Mouse (Mus musculus): ENCODE measurements at regions not wholly inside any gene's neighbourhood (a gene's known extent, or its start where the extent isn't known, plus 50 kb on each side); places are given as distances from the start of the nearest gene placed in this dataset.

DNA sequence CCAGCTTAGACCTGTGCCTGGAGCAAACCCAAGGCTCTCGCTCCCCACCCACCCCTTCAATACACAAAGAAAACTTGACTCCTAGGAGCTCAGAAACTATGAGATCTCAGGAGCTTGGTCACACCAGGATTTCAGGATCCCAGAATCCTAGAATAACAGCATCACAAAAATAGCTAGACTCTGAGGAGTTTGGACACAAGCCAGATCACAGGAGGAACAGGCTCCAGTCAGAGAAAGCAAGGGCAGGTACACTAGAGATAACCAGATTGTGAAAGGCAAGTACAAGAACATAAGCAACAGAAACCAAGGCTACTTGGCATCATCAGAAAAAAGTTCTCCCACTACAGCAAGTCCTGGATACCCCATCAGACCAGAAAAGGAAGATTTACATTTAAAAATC, 221.5 kb downstream of the Epha7 start:
- ATAC-seq (replicated peaks; ENCODE audit: low FRiP score, poor library complexity, severe bottlenecking): no peak

DNA sequence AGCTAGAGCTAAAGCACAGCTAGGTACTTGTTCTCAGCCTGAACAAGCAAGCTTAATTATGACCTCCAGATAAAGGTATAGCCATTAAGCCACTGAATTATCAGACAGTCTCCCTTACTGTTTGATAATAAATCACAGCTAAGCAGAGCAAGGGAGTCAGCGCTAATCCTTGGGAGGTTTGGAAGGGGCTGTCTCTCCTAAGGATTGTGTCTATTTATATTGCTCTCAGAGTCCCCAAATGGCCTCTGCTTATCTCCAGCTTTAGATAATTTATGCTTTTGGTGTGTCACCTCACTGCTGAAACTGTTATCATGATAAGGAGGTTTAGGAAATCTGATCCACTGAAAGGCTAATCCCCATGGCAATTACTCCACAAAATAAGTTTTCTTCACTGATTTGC, 227.1 kb downstream of the Epha7 start:
- ATAC-seq (replicated peaks; ENCODE audit: low FRiP score, poor library complexity, severe bottlenecking): no peak

DNA sequence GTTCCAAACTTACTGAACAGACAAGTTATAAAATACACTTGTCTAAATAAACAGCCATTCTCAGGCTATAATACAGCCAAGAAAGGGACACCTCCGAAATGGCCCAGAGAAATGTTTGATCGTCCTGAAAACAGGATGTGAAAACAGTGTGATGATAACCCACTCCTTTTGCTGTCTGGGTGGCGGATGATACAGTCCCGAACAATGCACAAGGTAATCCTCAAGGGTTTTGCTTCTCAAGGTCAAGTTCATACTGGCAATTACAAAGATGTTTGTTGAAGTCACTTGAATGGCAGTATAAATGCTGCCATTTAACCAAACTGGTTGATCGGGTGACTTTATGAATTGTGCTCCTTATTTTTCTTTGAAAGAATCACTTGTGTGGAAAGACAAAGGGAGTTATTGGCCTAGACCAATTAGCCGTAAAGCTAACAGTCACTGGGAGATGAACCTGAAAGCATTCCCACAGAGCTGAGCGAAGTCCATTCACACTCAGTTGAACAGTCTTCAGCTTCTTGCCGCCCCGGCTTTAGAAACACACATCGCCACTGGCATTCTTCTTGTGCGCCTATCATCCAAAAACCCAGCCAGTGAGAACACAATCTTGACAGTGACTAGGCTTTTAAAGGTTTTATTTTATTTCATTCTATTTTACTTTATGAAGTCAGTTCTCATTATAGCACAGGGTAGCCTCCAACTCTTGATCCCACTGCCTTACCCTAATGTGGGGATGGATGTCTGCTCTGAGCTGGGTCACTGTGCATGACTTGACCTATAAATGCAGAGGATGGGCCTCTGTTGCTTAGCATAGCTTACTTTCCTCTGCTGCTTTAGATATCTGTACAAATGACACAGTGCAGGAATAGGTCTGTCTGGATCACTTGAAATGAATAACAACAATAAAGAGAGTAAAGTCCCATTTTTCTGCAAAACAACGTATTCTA, 256.0 kb downstream of the Epha7 start:
- no peak for ATAC-seq (replicated peaks; ENCODE audit: low FRiP score, poor library complexity, severe bottlenecking)

DNA sequence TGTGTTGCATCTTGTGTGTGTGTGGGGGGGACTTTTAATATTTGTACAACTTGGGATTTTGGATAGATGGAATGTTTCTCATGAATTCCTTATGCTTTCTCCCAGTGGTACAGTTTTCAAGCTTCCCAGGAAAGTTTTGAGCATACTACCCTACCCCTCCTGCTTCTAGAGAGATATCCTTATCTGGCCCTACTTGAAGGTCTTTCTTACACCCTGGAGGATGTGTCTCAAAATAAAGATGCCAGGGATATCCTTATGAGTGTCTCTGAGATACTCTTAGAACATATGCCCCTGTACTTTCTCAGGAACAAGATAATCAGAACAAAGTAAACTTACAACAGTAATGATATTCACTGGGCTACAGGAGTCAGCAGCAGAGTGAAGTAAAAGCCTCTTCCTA, 261.3 kb downstream of the Epha7 start:
- no peak for ATAC-seq (replicated peaks; ENCODE audit: low FRiP score, poor library complexity, severe bottlenecking)

DNA sequence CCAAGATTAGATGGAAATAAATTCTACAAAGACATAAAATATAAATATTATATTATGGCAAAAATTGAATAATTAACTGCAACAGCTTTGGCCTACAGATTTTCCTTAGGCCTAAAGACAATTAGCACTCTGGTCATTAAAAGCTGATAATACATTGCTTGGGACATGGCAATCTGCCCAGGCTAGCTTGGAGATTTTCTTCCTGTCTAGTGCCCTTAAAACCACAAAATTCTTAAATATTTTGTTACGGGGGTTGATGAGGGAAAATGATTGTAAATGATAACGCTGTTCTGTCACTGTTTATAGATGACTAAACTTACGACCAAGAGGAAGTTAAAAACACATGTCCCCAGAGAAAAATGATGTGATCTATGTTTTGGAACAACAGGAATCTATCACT, 261.9 kb downstream of the Epha7 start:
- no peak for ATAC-seq (replicated peaks; ENCODE audit: low FRiP score, poor library complexity, severe bottlenecking)

DNA sequence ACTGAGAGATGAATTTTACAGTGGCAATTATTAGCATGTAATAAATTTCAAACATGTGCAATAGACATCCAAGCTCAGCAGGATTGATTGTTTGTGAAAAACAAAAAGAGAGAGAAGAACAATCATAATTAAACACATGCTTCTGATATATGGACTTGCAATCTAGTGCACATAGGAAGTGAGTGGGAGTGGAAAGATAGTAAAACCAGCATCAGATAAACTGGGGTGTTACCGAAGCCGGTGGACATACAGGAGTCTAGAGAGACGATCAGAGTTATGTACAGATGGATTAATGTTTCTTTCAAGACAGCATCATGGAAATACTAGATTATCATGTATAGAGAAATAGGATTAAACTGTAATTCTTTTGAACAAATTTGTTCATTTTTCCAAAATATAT, 263.8 kb downstream of the Epha7 start:
- no peak for ATAC-seq (replicated peaks; ENCODE audit: low FRiP score, poor library complexity, severe bottlenecking)

DNA sequence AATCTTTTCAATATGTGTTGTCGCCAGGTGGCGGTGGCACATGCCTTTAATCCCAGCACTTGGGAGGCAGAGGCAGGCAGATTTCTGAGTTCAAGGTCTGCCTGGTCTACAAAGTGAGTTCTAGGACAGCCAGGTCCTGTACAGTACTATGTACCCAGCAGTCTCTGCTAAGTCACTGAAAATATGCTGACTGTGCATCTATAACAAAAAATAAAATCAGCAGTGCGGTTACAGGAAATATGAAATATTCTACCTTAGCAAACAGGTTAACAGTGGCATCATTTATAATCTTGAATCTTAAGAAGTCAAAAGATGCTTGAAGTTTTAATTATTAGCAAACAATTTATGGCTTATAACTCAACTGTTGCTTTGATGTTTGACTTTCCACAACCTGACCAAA, 265.5 kb downstream of the Epha7 start:
- ATAC-seq (replicated peaks; ENCODE audit: low FRiP score, poor library complexity, severe bottlenecking): no peak

DNA sequence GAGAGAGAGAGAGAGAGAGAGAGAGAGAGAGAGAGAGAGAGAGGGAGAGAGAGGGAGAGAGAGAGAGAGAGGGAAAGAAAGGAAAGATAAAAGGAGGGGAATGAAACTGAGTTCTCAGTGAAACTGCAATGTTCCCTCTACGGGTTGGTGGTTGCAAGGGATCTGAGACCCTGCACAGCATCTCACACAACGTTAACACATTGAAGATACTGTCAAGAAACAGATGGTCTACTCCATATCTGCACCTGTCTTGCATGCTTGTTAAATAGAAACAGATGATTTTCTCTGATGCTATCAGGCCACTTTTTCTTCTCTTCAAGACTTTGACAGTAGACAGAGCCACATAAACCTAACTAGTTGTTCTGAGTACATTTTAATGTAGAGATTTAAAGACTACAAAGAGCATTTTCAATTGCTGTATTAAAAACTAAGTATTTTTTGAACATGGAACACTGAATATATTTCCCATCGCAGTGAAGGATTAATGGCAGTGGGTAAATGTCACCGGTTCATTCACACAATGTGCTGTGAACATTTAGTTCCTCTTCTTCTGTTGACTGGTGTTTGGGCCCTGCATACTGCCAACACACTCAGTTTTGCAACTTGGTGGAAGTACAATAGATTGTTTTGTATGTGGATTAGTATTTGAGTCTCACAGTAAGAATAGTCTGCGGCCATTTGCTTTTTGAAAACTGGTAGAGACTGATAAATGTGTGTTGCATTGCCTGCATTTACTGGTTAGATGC, 270.8 kb downstream of the Epha7 start:
- no peak for ATAC-seq (replicated peaks; ENCODE audit: low FRiP score, poor library complexity, severe bottlenecking)

DNA sequence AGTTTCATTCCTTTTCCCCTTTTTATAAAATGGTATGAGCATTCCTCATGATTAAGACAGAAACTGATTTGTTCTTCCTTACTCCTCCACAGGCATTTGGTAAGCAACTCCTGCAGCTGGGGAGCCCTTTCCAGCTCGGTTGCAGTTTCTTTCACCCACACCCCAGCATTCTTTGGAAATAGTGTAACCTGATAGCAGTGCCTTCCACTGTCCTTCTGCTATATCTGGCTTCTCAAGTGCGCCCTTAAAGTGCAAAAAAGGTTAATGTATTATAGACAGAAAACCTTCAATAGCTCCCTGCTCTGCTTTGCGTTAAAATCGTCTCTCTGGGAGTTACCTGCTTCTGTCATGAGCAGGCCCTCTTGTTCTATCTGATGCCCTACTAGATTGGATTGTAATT, 278.0 kb downstream of the Epha7 start:
- ATAC-seq (replicated peaks; ENCODE audit: low FRiP score, poor library complexity, severe bottlenecking): no peak

DNA sequence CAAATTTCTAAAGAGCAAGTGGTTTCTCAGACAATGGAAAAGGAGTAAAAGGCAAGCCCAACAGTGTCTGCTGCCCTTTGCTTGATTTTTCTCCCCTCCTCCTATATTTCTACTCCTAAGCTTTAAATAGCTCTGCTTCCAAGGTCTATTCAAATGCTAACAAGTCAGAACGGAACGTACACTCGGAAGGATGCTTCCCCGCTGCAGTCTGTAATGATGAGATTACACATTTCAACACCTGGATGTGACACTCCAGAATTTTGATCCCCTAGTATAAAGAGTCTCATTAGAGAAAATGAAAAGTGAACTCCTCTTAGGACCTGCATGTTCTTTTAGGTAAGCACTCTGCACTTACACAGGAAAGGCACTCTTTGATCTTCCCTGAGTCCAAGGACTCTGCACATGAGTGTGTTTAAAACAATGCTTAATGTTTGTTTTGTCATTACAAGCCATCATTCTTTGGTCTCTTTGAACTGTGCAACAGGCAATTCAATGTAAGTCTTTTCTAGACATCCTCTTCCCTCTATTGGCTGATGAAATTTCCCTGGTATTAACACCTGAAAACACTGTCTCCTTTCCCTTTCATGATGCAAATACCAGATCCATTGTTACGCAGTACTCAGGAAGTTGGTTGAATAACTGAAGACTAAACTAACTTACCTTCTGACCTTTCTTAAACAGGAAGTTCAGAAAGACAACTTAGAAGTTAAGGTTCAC, 278.7 kb downstream of the Epha7 start:
- no peak for ATAC-seq (replicated peaks; ENCODE audit: low FRiP score, poor library complexity, severe bottlenecking)

DNA sequence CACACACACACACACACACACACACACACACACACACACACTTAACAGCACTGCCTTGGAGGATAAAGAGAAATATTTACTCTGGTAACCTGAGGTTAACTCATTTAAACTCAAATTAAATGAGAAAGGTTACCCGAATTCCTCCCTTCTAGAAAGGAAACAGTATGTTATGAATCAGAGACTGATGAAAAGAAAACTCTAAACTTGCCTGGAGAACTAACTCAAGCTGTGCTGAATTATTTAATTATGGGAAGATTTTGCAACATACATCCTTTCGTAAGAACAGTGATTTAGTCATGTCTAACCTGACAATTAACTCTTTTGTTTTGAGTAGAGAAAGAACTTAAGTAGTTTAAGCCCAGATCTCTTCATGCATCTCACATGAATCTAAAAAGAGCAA, 289.4 kb downstream of the Epha7 start:
- ATAC-seq (replicated peaks; ENCODE audit: low FRiP score, poor library complexity, severe bottlenecking): no peak

DNA sequence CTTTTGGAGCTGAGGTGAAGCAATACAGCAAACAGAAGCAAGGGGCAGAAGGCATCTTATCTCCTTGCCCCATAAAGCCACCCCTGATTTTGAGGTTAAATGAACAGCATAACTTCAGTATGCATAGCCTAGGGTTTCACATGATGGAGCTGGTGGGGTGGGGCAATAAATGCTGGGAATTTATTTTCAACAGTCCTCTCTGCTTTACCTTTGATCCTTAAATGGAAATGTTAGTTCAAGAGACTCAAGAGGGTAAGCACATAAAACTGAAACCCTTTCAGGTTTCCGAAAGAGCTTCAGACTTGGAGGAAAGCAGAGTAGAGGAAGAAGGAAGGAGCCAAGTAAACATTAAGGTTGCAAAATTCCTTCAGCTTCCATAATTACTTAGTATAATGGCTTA, 290.5 kb downstream of the Epha7 start:
- no peak for ATAC-seq (replicated peaks; ENCODE audit: low FRiP score, poor library complexity, severe bottlenecking)

DNA sequence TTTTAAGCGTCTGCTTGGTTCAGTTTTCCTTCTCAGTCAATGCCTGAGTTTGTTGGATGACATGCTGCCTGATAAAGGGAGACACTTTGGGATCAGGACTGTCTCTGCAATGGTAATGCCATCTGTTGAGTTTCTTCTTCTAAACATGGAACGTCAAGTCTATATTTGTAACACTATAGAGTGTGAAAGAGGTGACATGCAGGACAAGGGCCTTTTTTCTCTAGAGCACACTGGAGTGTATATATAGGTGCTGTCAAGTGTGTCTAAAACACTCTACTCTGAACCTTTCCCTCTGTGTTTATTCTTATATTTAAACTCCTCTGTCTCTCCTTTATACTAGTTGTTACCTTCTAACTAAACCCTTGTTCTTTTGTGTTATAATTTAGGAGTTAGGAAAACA, 299.6 kb downstream of the Epha7 start:
- no peak for ATAC-seq (replicated peaks; ENCODE audit: low FRiP score, poor library complexity, severe bottlenecking)

DNA sequence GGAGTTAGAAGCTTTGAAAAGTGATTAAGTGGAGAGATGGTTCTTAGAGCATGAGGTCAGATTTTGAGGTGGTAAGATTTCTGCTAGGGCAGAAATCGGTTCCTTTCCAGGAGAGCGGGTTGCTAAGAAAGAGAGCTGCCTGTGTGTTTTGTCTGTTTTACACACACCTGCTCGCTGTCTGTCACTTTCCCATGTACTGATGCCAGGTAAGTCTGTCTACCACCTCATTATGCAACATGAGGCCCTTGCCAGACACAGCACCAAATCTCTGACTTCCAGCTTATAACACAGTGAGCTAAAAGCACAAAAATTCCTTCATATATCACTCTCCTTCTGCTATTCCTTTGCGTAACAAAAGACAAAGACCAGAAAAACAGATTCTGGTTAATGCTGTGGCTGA, 304.1 kb downstream of the Epha7 start:
- ATAC-seq (replicated peaks; ENCODE audit: low FRiP score, poor library complexity, severe bottlenecking): no peak

DNA sequence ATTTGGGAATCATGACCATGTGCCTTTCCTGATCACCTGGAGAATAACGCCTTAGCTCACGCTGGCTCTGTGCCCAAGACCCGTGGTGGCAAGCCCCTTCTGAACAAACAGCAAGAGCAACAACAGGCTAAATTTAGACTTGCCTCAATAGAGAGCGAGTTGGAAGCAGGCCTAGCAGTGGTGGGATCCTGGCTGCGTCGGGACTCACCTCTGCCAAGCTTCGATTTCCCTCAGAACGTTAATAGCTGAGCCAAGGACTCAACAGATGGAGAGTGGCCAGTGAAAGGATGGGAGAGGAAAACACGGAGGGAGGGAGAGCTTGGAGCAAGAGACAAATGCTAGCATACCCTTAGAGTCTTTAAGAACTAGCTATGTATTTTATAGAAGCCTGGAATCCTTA, 305.0 kb downstream of the Epha7 start:
- ATAC-seq (replicated peaks; ENCODE audit: low FRiP score, poor library complexity, severe bottlenecking): no peak

DNA sequence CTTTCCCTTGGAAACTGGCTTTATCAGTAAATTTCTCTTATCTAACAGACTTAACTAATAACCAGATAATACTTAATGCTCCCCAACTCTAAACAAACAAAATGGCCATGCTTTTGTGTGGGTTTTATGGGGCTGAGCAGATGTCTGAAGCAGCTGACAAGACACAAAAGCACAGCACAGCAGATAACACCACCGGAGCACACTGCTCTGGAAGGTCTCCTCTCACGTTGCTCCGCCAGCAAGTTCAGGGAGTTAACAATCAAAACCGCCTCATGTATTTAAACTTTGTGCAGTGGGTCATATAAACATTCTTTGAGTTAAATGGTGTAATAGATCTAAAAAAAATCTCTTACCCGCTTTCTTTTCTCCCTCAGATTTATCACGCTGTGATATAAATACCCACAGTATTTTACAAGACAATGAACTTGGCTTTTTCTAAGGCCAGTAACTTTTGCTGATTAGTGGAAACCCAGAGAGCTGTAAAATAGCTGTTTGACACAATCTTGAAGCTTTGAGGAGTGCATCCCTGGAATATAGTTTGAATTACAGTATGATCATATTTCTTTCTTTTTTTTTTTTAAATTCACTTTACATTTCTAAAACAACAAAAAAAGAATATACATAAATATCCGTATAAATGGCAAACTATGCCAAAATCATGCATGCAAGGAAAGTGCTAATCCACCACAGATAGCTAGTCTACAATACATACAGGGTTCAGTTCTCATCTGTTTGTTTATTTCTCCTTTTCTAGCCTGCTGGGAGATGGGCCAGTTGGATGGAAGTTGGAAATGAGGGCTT, 305.9 kb downstream of the Epha7 start:
- no peak for ATAC-seq (replicated peaks; ENCODE audit: low FRiP score, poor library complexity, severe bottlenecking)

DNA sequence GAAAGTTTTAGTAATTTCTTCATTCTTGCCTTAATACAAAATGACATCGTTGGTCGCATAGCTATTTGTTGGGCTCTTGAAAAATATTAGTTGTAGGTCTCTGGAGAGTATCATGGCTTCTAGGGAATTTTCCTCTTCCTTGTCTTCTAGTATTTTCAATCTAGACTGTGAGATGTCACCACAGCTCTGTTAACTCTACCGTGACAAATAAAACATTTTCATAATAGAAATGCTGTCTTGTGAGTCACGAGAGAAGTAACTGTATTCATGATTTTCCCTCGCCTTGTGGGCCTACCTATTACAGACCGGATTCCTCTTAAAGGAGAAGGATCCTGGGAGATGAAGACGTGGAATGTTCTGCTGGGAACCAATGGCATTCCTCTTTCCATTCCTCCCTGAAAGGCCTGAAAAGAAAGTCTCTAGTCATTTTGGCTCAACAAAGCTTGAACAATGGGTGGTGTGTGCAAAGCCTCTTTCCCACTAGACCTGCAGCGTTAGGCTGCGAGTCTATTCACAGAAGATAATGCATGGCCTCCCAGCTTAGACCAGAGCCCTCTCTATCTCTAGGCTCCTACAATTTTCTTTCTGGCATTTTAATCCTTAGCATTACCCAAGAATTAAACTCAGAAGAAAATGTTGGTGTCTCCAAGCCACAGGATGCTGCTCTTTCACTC, 306.7 kb downstream of the Epha7 start:
- no peak for ATAC-seq (replicated peaks; ENCODE audit: low FRiP score, poor library complexity, severe bottlenecking)

DNA sequence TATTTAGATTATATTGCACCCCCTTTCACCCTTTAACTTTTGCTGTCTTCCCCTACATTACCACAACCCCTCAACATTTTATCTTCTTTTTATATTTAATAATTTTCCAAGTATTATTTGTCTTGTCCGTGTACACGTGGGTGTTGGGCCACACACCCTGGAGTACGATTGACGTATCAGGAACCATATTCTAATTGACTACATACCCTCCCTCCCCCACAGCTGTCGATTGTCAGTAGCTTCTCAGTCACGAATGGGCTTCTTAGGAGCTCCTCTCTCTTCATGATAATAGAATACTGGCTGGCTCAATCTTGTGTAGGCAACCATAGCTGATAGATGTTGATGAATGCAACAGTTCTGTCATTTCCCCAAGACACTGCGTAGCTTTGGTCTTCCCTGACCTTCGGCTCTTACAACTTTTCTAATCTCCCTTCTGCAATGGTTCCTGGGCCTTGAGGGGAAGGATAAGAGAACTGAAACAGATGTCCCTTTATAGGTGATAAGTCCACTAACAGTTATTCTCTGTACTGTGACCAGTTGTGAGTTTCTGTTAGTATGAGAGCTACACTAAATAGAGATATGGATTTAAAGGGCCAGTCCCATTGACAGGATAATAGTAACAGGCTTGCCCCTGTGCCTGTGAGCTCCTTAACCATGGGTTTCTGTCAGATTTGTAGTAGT, 310.9 kb downstream of the Epha7 start:
- peak; percentile 95 for ATAC-seq (replicated peaks; ENCODE audit: low FRiP score, poor library complexity, severe bottlenecking)

DNA sequence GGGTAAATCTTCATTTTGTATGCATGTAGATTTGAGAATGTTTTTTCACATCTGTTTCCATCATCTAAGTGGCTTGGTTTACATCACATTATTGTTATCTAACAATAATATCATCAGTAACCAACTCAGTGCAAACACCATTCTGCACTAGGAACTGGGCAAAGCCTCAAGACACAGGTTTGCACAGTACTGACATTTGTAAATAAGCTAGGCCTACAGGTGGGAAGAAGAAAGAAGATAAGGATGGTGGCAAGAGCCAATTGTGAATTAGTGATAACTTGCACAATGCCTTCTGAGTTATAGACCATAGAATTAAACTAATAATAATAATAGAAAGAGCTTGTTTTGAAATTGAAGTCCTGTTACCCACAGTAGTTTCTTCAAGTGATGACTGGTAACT, 317.6 kb downstream of the Epha7 start:
- no peak for ATAC-seq (replicated peaks; ENCODE audit: low FRiP score, poor library complexity, severe bottlenecking)

All from erythroid progenitor cell, adult 5-6 weeks (primary cell).